Mouse (Mus musculus) heart, adult 2 months (tissue): ENCODE data around the gene Abca16.

Experiments
- CTCF ChIP-seq: fragments of 200-600 bp; IDR thresholded peaks from 2 replicates; pipeline ENCODE4 v1.8.1; 2022; ENCODE audit warnings: antibody characterized with exemption, mild to moderate bottlenecking, moderate library complexity
- POLR2A ChIP-seq: fragments of 200-500 bp; IDR thresholded peaks from 2 replicates; pipeline ENCODE4 v1.6.1; 2011; ENCODE audit warnings: mild to moderate bottlenecking, low read depth, low read length, control low read depth; ENCODE audit not compliant: insufficient read depth

DNA sequence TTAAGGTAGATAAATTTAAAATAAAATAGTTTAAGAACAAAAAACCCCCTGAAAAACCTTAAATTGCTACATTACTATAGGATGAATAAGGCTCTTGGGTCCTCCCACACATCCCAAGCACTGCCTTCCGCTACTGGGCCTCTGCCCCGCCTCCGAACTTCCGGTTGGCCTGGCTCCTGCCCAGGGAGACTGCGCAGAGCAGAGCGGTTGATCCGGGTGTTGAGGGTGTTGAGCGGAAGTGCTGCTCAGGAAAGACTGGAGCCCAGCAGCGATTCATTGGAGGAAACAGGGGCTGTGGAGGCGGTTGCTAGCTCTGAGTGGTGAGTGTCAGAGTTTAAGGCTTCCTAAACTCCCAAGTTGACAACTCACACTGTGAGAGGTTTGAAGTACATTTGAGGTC, at the start of gene Abca16:
- TF ChIP-seq POLR2A (no peak), CTCF (no peak)
